Mouse (Mus musculus) neutrophil, adult 5-6 weeks (primary cell): ENCODE measurements around the gene Pou1f1. TPM values are rescaled to one million over a fixed set of nuclear protein-coding genes. Genes with fewer than 3 reads are reported as not detected.

Source experiments
- ATAC-seq: fragments of 151-379, 151-347 bp; 2 replicates; pipeline ENCODE4 v1.8.0; 2017; ENCODE audit warnings: mild to moderate bottlenecking, moderate TSS enrichment; ENCODE audit not compliant: insufficient number of reproducible peaks, poor library complexity, low FRiP score, severe bottlenecking; ENCODE audit errors: extremely low read depth
- total RNA-seq: library from RNA; stranded (forward); fragments of 200-1000 nt; gene quantifications from 2 replicates; pipeline ENCODE4 v1.2.3, GENCODE M21; 2017

Gene Pou1f1
- total RNA-seq: 0.47 TPM in 1 of 2 replicates, not detected in the other

- ATAC-seq: no peak
These were observed at the start of gene Pou1f1 for GRCm38 (mm10) chr16:65520211-65520610. Pou1f1 (plus strand) TSS chr16:65520511.

- ATAC-seq: no peak
These were observed 49.7 kb upstream of the Pou1f1 start for GRCm38 (mm10) chr16:65470650-65471049.

GRCm38 (mm10) chr16:65472472-65473001, 47.8 kb upstream of the Pou1f1 start:
- peak; percentile 39; the same call in 1 of the 2 replicates for ATAC-seq

- no peak for ATAC-seq
These were observed 34.6 kb upstream of the Pou1f1 start for GRCm38 (mm10) chr16:65485726-65486125.

GRCm38 (mm10) chr16:65496030-65496429, 24.3 kb upstream of the Pou1f1 start:
- no peak for ATAC-seq

GRCm38 (mm10) chr16:65497049-65497448, 23.3 kb upstream of the Pou1f1 start:
- ATAC-seq: peak; percentile 61

GRCm38 (mm10) chr16:65514223-65514622, 6.1 kb upstream of the Pou1f1 start:
- no peak for ATAC-seq

GRCm38 (mm10) chr16:65526004-65526403, 5.7 kb downstream of the Pou1f1 start:
- ATAC-seq: no peak

- ATAC-seq: no peak
These were observed 6.4 kb downstream of the Pou1f1 start for GRCm38 (mm10) chr16:65526695-65527094.

GRCm38 (mm10) chr16:65529589-65529988, 9.3 kb downstream of the Pou1f1 start:
- no peak for ATAC-seq

- ATAC-seq: no peak
These were observed 11.4 kb downstream of the Pou1f1 start for GRCm38 (mm10) chr16:65531663-65532062.

GRCm38 (mm10) chr16:65533315-65533999, 13.1 kb downstream of the Pou1f1 start:
- peak; percentile 53; the same call in 1 of the 2 replicates for ATAC-seq

GRCm38 (mm10) chr16:65543676-65544293, 23.5 kb downstream of the Pou1f1 start:
- ATAC-seq: no peak

- no peak for ATAC-seq
These were observed 28.6 kb downstream of the Pou1f1 start for GRCm38 (mm10) chr16:65548960-65549359.

- ATAC-seq: no peak
These were observed 30.5 kb downstream of the Pou1f1 start for GRCm38 (mm10) chr16:65550814-65551213.

- no peak for ATAC-seq
These were observed 34.0 kb downstream of the Pou1f1 start for GRCm38 (mm10) chr16:65554267-65554666.

GRCm38 (mm10) chr16:65557369-65557768, 37.1 kb downstream of the Pou1f1 start:
- ATAC-seq: no peak

- no peak for ATAC-seq
These were observed 39.3 kb downstream of the Pou1f1 start for GRCm38 (mm10) chr16:65559591-65559990.

- peak; percentile 33; the same call in 1 of the 2 replicates for ATAC-seq
These were observed 41.0 kb downstream of the Pou1f1 start for GRCm38 (mm10) chr16:65560996-65561962.
